Mouse (Mus musculus) megakaryocyte-erythroid progenitor cell, adult 5 weeks (primary cell): ENCODE measurements around the gene Gm13539. TPM values are rescaled to one million over a fixed set of nuclear protein-coding genes. Genes with fewer than 3 reads are reported as not detected.

Source experiments
- polyA plus RNA-seq: library from polyadenylated mRNA; stranded (reverse); fragments of >175 nt; gene quantifications from 2 replicates; pipeline ENCODE4 v1.2.3, GENCODE M21; 2012

Gene Gm13539
- not detected in 2 replicates for polyA plus RNA-seq

DNA sequence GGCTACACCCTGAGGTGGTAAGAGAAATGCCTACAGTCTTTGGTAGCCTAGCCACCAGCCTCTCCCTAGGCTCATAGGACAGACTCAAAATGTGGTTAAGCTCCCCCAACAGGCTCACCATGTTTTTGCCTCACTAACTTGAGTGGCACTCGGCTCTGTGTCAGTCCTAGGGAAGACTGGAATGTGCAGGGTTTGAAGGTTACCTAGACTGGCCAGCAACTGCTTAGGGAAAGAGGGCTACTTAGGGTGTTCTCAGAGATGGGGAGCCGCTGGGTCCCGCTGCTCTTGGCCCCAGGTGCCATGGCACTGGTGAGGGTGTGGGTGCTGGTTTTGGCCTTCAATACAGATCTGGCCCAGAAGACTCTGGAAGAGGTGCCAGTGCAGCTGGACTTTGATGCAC lies at the start of gene Gm13539:
TSS of gene Gm13539 (plus strand) at position 301 of the 400 bp plus-strand sequence.

DNA sequence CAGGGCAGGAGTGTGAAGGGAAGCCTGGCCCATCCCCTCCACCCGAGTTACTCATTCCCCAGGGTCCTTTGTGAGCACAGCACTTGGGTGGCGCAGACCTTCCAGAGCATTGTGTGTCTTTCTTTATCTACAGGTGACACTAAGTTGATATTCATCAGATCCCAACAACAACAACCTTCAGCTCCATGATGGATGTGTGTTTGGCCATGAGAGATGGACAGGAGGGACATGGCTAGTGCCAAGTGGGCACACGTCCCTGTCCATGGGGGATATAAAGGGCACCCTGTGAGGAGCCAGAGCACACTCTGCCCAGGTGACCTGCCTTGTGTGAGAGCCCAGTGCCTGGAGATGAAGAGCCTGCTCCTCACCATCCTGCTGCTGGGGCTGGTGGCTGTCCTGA lies 45.3 kb upstream of the Gm13539 start, which contains the start of gene Obp2b:
TSS of gene Obp2b (plus strand) at position 301 of the 400 bp plus-strand sequence.

DNA sequence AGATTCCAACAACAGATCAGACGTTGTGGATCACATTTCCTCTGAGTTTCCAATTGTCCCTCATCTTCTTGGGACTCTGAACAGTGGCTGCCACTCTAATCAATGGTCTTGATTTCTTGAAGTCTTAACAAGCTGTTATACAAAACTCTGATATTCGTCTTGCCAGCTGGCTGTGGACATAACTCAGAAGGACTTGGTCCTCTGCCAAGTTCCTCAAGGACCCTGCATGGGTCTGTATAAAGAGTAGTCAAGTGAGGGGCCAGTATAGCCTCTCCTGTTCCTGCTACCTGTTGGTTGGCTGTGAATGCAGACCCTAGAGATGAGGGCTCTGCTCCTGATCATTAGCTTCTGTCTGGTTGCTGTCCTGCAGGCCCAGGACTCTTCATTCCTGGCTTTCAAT lies 16.8 kb upstream of the Gm13539 start, which contains the start of gene Lcn3:
TSS of gene Lcn3 (plus strand) at position 301 of the 400 bp plus-strand sequence.

DNA sequence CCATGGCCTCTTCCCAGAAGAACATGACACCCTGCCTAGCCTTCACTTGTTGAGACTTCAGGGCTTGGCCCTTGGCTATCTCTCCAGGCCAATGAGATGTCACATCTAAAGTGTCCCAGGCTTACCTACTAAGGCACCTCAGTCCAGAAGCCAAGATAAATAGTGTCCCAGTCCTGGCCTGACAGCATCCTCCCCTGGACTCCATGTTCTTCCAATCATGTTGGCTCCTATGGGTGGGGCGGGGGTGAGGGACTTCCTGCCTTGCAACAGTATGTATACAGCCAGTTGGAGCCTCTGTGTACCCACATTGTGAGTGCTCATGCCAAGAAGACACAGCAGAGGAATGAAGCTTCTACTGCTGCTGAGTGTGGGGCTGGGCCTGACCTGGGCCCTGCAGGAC lies 5.3 kb upstream of the Gm13539 start, which contains the start of gene Lcn11:
TSS of gene Lcn11 (plus strand) at position 301 of the 400 bp plus-strand sequence.

DNA sequence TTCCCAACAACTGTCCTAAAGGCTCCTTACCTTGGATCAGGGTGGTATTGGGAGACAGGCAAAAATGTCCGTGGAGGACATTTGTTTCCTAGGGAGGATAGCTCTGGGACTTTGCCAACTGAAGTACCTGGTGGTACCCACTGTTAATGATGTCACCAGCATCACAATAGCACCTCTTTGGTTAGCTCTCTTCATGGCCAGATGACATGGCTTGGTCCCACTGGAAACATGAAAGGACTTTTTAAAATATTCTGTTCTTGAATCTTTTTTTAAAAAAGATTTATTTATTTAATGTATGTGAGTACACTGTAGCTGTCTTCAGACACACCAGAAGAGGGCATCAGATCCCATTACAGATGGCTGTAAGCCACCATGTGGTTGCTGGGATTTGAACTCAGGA lies 33.7 kb downstream of the Gm13539 start, which contains the start of gene Glt6d1:
TSS of gene Glt6d1 (minus strand) at position 101 of the 400 bp plus-strand sequence.

DNA sequence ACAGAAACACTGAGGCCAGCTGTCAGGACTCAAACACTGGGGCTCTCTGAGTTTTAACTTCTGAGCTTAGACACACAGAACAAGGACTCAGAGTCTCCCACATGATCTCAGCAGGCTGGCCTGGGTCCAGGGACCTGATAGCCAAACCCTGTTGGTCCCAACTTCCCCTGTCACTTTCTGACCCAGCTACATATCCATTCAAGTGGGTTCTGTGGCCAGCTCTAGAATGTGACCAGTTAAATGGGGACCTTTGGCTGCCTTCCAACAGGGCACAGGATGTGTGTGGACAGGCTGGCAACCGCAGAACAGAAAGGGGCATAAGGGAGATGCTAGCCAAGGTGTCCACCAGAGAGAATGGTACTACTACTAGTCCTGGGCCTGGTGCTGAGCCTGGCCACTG lies 40.7 kb downstream of the Gm13539 start, which contains the start of gene Lcn9:
TSS of gene Lcn9 (plus strand) at position 348 of the 400 bp plus-strand sequence.

Other genes with a start within 250 kb of the Gm13539 start
- 11.8 and 12.9 TPM in 2 replicates for gene Traf2, start 235.3 kb upstream of the Gm13539 start, polyA plus RNA-seq
- 607 and 733 TPM in 2 replicates for gene Edf1, start 224.4 kb upstream of the Gm13539 start, polyA plus RNA-seq
- 2.5 and 2.7 TPM in 2 replicates for gene Mamdc4, start 207.4 kb upstream of the Gm13539 start, polyA plus RNA-seq
- 14.1 and 16.5 TPM in 2 replicates for gene Phpt1, start 207.0 kb upstream of the Gm13539 start, polyA plus RNA-seq
- 0.37 and 0.81 TPM in 2 replicates for gene Ajm1, start 200.5 kb upstream of the Gm13539 start, polyA plus RNA-seq
- 76.2 and 87.1 TPM in 2 replicates for gene Rabl6, start 173.7 kb upstream of the Gm13539 start, polyA plus RNA-seq
- gene Ccdc183, start 164.6 kb upstream of the Gm13539 start, polyA plus RNA-seq: not detected in 2 replicates
- gene Tmem141, start 160.3 kb upstream of the Gm13539 start, polyA plus RNA-seq: 11.4 and 11.5 TPM in 2 replicates
- gene Fcna, start 154.2 kb upstream of the Gm13539 start, polyA plus RNA-seq: 0.49 and 1.0 TPM in 2 replicates
- not detected in 2 replicates for gene Lcn8, start 129.1 kb upstream of the Gm13539 start, polyA plus RNA-seq
- gene Lcn5, start 124.3 kb upstream of the Gm13539 start, polyA plus RNA-seq: not detected in 2 replicates
- gene Lcn6, start 105.5 kb upstream of the Gm13539 start, polyA plus RNA-seq: not detected in 2 replicates
- not detected in 2 replicates for gene Lcn10, start 99.5 kb upstream of the Gm13539 start, polyA plus RNA-seq
- gene Obp2a, start 82.2 kb upstream of the Gm13539 start, polyA plus RNA-seq: not detected in 2 replicates
- gene Bmyc, start 75.5 kb upstream of the Gm13539 start, polyA plus RNA-seq: 115 and 133 TPM in 2 replicates
- gene Obp2b, start 45.2 kb upstream of the Gm13539 start, polyA plus RNA-seq: not detected in 2 replicates
- not detected in 2 replicates for gene Lcn3, start 16.7 kb upstream of the Gm13539 start, polyA plus RNA-seq
- not detected in 2 replicates for gene Lcn11, start 5.2 kb upstream of the Gm13539 start, polyA plus RNA-seq
- gene Glt6d1, start 33.6 kb downstream of the Gm13539 start, polyA plus RNA-seq: not detected in 2 replicates
- gene Lcn9, start 40.9 kb downstream of the Gm13539 start, polyA plus RNA-seq: not detected in 2 replicates
- not detected in 2 replicates for gene Sohlh1, start 65.0 kb downstream of the Gm13539 start, polyA plus RNA-seq
- gene Kcnt1, start 81.5 kb downstream of the Gm13539 start, polyA plus RNA-seq: 0.01 TPM in 1 of 2 replicates, not detected in the other
- gene Camsap1, start 201.0 kb downstream of the Gm13539 start, polyA plus RNA-seq: 4.4 and 6.3 TPM in 2 replicates
- 119 and 126 TPM in 2 replicates for gene Ubac1, start 239.5 kb downstream of the Gm13539 start, polyA plus RNA-seq